Mouse (Mus musculus) urinary bladder, postnatal 10 days (tissue): ENCODE data around the gene Kcns1.
"Not testable (repeated sequence)": the region's sequence is repeated elsewhere in the genome, so short reads cannot be mapped to it uniquely, and the experiment has no call there.

ENCODE experiments used
- DNase-seq: peaks from one replicate; pipeline ENCODE4 v3.0.0; 2022; ENCODE audit warnings: low spot score

Gene Kcns1

DNA sequence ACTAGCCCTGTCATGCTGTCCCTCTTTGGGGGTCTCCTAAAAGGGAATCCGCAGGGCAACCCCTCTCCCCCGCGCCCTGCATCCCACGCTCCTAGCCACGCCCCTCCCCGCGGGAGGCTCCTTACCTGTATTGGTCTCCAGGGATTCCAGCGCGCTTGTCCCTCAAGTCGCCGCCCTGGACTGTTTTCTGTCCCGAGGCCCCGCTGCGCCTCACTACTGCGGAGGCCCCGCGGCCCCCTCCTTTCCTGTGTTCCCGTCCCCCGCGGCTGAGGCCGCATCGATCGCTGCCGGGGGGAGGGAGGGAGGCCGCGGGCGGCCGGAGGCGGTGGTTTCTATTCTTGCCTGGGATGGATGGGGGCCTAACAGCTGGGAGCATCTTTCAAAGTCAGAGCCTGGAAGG lies at the start of gene Kcns1:
Gene Kcns1 (minus strand): TSS at position 212 of the 400 bp plus-strand sequence.
- DNase-seq = no peak

DNA sequence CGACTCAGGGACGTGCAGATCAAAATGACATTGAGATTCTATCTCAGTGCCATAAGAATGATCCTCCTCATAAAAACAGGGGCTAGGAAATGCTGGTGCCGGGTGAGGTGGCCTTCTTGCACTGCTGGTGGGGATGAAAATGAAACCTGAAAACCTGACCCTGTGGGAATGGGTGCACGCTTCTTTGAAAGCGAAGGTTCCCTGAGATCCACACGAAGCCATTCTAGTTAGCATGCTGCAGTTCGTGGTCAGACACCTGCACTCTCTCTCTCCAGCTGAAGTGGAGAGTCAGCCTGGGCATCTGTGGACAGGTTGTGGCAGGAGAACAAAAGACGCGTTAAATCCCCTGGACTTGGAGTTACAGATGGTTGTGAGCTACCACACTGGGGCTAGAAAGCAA lies 48.4 kb upstream of the Kcns1 start:
- no peak for DNase-seq

GRCm38 (mm10) chr2:164212711-164213110 lies 41.8 kb upstream of the Kcns1 start:
- no peak for DNase-seq

GRCm38 (mm10) chr2:164210892-164211291 lies 40.0 kb upstream of the Kcns1 start:
- DNase-seq = no peak

DNA sequence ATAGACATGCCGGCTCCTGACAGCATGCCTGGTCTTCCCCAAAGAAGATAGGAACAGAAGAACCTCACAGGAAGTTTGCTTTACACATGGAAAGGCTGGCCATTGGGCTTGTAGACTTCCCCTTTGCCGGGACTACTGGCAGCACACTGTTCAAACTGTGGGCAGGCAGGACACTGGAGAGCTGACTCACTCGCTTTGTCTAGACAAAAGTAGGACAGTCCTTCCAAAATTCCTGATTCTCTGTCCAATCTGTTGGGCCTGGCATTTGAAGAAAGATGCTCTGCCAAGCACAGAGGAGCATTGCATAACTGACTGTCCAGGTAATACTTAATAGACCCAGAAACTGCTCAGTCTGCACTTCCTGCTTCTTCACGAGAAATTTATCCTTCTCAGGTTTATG lies 35.8 kb upstream of the Kcns1 start:
- no peak for DNase-seq

DNA sequence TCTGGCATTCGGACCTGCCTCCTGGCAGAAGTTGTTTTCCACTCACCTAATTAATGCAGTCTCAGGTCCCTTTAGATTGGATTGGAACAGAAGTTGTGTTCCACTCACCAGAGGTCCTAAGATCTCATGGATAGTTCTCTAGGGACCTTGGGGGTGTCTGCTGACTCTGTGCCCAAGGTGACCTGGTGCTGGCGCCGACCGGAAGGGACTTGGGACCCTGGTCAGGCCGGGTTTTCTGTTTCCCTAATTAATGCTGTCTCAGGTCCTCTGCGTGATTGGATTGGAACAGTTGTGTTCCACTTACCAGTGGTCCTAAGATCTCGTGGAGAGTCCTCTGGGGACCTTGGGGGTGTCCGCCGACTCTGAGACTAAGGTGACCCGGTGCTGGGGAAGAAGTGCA lies 35.1 kb upstream of the Kcns1 start:
- DNase-seq = not testable (repeated sequence)

GRCm38 (mm10) chr2:164199626-164200327 lies 28.9 kb upstream of the Kcns1 start, which contains the start of gene Wfdc15a:
Gene Wfdc15a, minus strand, starts transcription at chr2:164200130.
- no peak for DNase-seq

DNA sequence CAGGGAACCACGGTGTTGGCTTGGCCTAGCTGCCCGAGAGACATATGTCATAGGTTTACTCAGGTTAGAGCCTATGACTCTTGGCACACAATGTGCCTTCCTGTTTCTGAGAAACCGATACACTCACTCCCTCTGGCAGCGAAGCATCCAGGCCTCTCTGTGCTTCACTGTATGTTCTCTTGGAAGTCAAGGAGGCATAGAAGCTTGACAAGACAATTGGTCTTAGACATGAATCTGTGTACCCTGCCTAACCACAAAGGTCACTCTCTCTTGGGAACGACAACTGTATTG lies 25.7 kb upstream of the Kcns1 start:
- DNase-seq = no peak

- DNase-seq = no peak
These were observed 25.2 kb upstream of the Kcns1 start for GRCm38 (mm10) chr2:164195971-164196699.

- DNase-seq = no peak
These were observed 24.2 kb upstream of the Kcns1 start for GRCm38 (mm10) chr2:164194959-164195630.

DNA sequence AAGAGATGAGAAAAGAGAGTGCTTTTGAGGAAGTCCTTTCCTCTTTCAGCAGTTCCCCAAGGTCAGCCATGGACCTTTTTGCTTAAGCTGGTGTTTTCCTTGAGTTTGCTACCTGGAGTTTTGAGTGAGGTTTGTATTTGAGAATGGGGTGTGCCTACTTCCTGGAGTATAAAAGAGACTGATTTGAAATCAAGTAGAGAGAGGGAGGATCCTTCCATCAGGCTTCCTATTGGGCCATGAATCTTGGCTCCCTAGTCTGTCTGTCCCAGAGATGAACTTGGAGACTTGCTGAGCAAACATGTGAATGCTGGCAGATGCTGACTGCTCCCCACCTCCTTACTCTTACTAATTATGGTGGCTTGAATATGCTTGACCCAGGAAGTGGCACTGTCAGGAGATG lies 21.4 kb upstream of the Kcns1 start:
- DNase-seq = no peak

GRCm38 (mm10) chr2:164190576-164190975 lies 19.7 kb upstream of the Kcns1 start, which contains the start of gene Wfdc12:
Gene Wfdc12, minus strand, starts transcription at chr2:164190608.
- DNase-seq = no peak

DNA sequence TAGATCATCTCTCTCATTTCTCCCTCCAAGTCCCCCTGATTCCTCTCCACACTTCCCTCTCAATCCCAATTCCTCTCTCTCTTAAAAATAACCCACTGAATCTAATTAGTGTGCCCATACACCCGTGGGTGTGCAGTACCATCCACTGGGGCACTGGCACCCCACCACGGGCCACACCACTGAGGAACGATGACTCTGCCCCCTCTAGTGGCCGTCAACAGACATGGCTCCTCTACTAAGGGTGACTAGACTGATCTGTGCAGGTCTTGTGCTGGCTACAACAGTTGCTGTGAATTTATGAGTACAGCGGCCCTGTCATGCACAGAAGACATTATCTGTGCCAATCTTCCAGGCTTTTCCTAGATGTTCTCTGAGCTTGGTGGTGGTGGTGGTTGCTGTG lies 17.8 kb upstream of the Kcns1 start:
- no peak for DNase-seq

DNA sequence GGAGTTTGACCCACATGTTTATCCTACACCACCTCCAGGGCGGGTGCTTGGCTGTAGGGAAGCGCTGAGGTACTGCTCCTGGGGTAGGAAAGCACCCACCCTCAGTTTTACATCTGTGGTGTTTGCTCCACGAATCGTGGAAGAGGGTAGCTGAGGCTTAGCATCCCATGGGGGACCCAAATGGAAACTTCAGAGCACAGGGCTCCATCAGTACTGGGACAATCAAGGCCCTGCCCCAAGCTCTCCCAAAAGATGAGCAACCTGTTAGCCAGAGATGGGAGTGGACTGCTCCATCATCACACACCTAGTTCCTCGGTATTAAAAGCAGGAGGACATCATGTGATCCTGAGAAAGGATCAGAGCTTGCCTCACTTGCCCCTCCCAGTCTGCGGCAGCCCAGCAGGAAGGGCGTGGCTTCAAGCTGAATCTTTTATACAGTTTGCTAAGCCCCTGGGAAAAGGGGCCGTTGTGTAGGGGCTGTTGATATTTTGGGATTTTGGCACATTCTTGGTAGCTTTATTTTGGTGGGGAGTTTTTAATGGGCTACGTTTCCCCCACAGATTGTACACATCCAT lies 13.3 kb upstream of the Kcns1 start:
- no peak for DNase-seq

- DNase-seq = no peak
These were observed 12.4 kb upstream of the Kcns1 start for GRCm38 (mm10) chr2:164183340-164183739.

DNA sequence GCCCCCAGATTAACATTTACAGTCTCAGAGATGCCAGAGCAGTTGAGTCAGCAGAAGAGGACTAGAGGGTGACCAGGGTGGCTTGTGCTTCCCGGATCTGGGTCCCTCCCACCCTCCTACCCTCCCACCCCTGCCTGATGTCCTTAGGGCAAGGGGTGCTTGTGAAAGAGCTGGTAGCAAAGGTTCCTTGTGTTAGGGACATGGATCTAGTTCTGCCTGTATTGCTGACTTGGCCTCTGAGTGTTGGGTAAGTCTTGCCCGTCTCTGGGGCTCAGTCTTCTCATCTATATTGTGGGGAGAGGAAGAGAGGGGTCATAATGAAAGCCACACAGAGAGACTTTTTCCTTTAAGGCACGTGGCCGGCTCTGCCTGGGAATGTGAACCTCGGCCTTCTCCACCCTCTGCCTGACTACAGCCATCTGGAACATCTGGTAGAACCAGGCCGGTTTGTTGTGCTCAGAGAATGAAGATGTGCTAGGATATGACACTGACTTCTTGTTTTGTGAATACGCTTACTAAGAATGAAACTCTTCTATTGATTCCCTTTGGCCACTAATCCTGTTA lies 11.9 kb upstream of the Kcns1 start, which contains the start of gene Wfdc5:
Gene Wfdc5 (minus strand): TSS at position 51 of the 564 bp plus-strand sequence.
- DNase-seq = no peak

DNA sequence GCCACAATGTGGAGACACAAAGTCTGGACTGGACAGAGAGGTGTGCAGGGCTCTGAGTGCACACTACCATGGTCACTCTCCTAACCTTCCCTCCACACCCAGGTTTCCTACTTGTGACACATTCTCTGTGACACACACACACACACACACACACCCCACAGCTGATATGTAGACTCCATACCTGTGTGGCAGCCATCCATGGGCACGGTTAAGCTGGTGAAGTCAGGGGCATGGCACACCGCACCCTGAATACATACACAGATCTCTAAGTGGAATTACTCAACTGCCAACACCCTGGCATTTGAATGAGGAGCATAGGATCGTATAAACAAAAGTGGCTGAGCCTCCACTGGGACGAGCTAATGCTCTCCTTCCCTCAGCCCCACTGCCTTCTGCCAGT lies 9.9 kb upstream of the Kcns1 start:
- DNase-seq = no peak

- no peak for DNase-seq
These were observed 9.2 kb upstream of the Kcns1 start for GRCm38 (mm10) chr2:164180124-164180523.

GRCm38 (mm10) chr2:164177831-164178230 lies 6.9 kb upstream of the Kcns1 start:
- DNase-seq = no peak

GRCm38 (mm10) chr2:164175850-164176249 lies 4.9 kb upstream of the Kcns1 start:
- DNase-seq = no peak

DNA sequence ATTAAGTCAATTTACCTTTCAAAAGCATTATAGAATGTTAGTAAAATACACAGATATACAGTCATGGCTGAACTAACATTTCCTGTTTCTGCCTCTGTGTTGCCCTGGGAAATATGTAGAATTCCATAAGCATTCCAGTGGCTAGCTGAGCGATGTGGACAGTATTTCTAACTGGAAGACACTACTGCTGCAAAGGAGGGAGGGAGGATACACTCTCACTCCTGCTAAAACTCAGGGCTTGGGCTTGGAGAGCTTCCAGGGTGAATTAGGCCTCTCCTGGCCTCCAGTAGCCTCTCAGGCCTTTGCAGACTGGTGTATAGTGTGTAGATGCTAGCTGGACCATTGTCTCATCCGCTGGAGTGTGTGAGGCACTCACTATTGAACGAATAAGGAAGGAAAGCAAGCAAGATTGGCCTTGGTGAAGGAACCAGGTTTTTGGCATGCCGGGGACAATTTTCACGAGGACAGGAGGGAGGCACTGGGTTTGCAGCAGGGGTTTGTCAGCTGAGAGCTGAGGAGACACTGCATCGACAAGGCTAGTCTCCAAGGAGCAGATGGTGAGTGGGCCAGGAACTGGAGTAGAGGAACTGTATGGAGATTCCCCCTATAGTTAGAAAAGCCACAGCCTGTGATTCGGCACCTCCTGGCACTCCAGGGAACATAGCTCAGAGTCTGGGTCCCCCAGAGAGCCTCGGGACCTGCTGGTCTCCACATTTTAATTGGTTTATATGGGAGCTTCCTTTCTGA lies 3.9 kb upstream of the Kcns1 start:
- no peak for DNase-seq

DNA sequence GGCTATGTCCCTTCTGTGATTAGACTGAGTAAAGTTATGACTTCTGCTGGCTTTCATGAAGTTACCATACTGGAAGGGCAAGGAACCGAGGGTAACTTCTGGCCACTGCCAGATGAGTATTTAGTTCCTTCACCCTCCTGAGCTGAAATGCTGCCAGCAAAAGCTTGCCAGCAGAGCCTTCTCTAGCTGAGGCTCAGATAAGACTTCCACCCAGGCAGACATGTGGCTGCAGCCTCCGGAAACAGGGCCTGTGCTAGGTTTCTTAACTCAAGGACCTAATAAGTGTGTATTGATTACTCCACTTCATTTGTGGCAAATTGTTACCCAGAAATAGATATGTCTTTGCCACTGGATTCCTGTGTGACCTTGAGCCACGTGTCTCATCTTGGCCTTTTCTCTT lies 2.5 kb upstream of the Kcns1 start:
- DNase-seq = no peak
